Mouse (Mus musculus) E14TG2a.4 (cell line): ENCODE measurements at regions not wholly inside any gene's neighbourhood (a gene's known extent, or its start where the extent isn't known, plus 50 kb on each side); places are given as distances from the start of the nearest gene placed in this dataset.

Source experiments
- H3K27me3 ChIP-seq: 2 replicates; pipeline ENCODE4 v1.6.1; 2014; ENCODE audit warnings: low read length, control low read depth; ENCODE audit not compliant: insufficient read depth
- H3K36me3 ChIP-seq: 2 replicates; pipeline ENCODE4 v1.6.1; 2014; ENCODE audit warnings: low read length, control low read depth; ENCODE audit not compliant: insufficient read depth
- H3K4me1 ChIP-seq: replicated peaks from 2 replicates; pipeline ENCODE4 v1.6.1; 2014; ENCODE audit warnings: low read depth, low read length, control low read depth
- H3K4me3 ChIP-seq: replicated peaks from 2 replicates; pipeline ENCODE4 v1.5.1; 2014; ENCODE audit warnings: mild to moderate bottlenecking, low read length
- H3K9me3 ChIP-seq: 2 replicates; pipeline ENCODE4 v1.6.1; 2014; ENCODE audit warnings: low read length, control low read depth
- CTCF ChIP-seq: conservative IDR thresholded peaks from 2 replicates; pipeline ENCODE4 v1.5.1; 2014; ENCODE audit warnings: low read length
- NANOG ChIP-seq: IDR thresholded peaks from 2 replicates; pipeline ENCODE4 v1.6.1; 2014; ENCODE audit warnings: borderline replicate concordance, low read length, mixed read lengths
- POU5F1 ChIP-seq: IDR thresholded peaks from 2 replicates; pipeline ENCODE4 v1.6.1; 2014; ENCODE audit warnings: low read length, borderline replicate concordance

DNA sequence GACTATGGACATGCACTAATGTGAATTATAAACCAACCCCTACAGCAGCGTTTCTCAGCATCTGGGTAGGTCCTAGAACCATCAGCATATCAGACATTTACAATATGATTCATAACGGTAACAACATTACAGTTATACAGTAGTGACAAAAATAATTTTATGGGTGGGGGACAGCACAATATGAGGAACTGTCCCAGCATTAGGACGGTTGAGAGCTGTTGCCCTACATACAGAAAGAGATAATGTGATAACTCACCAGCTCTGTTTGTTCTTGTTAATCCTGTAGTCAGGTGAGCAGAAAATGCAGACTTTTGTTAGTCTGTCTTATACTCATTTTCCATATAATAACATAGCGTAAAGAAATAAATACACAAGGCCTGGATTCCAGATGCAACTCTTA is 319.1 kb downstream of the Elavl2 start:
- Histone ChIP-seq H3K36me3 (no peaks in the 10 kb centered on the region), H3K9me3 (no peaks in the 10 kb centered on the region), H3K4me3 (no peak overlapping the region), H3K4me1 (no peaks in the 10 kb centered on the region), H3K27me3 (no peaks in the 10 kb centered on the region)
- no peak for TF ChIP-seq POU5F1
- TF ChIP-seq NANOG: no peak
- TF ChIP-seq CTCF: no peak

DNA sequence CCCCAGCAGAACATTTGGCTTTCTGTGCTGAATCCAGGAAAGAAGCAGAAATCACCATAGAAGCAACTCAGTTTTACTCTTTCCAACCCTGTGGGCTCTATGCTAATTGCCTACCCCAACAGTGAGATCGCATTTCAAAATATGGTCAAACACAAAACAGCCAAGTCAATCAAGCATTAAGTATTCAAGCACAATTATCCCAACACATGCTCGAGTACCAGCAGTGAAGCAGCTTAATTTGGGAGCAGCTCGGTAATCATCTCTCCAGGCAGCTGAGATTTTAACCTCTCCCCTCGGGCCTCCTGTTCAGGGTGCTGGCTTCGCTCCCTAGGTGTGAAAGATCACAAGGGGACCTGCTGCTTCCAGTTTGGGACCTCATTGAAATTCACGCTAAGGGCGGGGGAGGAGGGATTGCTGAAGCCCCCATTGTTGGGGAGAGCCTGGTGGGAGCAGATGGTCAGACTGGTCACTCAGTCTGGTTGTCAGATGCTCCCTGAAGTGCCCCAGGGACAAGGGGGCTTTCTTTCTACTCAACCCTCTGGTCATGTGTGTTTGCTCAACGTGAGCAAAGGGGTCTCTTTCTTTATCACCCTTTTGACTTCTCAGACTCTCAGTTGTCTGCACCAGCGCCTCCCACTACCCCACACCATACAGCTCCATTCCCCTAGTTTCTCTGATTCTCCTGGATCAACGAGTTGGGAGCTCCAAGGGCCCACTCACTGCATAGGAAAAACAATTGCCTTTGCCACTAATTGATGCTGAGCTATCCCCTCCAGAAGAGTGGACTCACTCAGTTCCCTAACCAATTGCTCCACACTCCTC is 319.8 kb downstream of the Elavl2 start:
- no peaks in the 10 kb centered on the region for H3K27me3 ChIP-seq
- no peaks in the 10 kb centered on the region for H3K36me3 ChIP-seq
- H3K9me3 ChIP-seq: no peaks in the 10 kb centered on the region
- TF ChIP-seq CTCF (no peak), POU5F1 (no peak), NANOG (no peak)
- no peaks in the 10 kb centered on the region for H3K4me1 ChIP-seq
- H3K4me3 ChIP-seq: no peak overlapping the region

DNA sequence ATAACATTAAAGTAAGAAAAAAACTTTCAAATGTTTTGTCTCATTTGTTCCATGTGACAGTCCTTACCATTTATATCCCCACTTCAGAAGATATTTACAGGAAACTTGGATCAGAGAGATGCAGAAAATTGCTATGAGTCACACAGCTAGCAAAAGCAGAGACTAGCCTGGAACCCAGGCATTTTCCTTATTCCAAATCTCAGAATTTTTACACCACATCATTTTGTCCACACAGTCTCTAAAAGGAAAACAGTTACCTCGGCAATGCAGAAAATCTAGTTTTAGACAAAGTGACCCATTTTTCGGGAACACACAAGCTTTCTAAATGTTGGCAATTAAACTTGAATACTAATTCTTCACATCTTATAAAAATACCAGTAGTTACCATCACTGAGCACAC is 329.3 kb downstream of the Elavl2 start:
- Histone ChIP-seq H3K4me1 (no peaks in the 10 kb centered on the region), H3K4me3 (no peak overlapping the region), H3K36me3 (no peaks in the 10 kb centered on the region), H3K9me3 (no peaks in the 10 kb centered on the region), H3K27me3 (no peaks in the 10 kb centered on the region)
- TF ChIP-seq CTCF: no peak
- TF ChIP-seq POU5F1: no peak
- no peak for TF ChIP-seq NANOG

DNA sequence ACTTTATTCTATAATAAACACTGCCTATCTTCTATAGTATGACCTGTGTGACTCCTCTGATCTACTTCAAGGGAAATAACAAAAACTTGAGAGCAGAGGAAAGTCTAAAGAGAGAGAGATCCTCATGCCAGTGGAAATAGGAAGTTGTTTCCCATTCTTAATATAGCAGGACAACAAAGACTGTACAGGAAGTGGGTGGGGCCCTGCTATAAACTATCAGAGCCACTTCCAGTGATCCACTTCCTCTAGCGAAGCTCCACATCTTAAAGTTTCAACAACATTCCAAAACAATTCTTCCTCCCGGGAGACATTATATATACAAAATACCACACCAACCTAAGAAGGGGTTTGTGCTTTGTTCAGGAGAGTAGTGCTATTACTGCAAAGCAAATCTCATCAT is 339.7 kb downstream of the Elavl2 start:
- H3K4me1 ChIP-seq: no peaks in the 10 kb centered on the region
- no peaks in the 10 kb centered on the region for H3K27me3 ChIP-seq
- H3K4me3 ChIP-seq: no peak overlapping the region
- no peaks in the 10 kb centered on the region for H3K9me3 ChIP-seq
- no peaks in the 10 kb centered on the region for H3K36me3 ChIP-seq
- TF ChIP-seq CTCF (no peak), POU5F1 (no peak)

DNA sequence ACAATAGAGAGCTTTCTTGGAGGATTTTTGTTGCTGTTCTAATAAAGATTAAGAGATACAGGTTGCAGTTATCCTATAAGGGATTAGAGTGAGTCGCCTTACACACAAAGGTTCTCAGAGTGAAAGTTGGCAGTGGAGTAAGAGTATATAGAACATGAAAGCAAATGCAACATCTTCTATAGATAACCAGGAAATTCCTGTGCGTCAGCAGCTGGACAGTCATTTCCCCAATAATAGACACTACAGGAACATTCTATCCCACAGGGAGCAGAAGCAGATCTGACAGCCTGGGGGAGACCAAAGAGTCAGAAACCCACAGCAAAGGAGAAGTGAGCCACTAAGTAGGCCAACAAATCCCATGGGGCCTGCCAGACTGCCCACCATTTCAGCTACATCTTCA is 348.7 kb downstream of the Elavl2 start:
- TF ChIP-seq NANOG (no peak), CTCF (no peak)
- Histone ChIP-seq H3K4me3 (no peak overlapping the region), H3K27me3 (no peaks in the 10 kb centered on the region), H3K4me1 (no peaks in the 10 kb centered on the region), H3K9me3 (no peaks in the 10 kb centered on the region), H3K36me3 (no peaks in the 10 kb centered on the region)

DNA sequence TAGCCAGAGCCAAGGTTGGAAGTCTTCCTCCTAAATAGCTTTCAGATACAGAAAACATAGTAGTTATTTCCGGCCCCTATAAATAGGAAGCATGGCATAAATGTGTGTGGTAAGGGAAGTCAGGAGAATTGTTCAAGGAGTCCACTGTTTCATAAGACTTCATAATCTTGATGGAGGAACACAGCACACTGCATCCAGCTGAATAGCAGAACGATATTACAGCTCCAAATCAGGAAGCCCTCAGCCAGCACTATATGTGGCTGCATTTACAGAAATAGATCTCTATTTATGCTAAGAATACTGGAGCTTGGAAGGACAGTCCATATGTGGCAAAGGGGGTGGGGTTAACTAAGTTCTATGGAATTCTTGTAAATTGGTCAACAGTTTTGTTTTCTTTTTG is 371.1 kb downstream of the Elavl2 start:
- TF ChIP-seq NANOG: no peak
- TF ChIP-seq CTCF: no peak
- TF ChIP-seq POU5F1: no peak
- Histone ChIP-seq H3K27me3 (no peaks in the 10 kb centered on the region), H3K4me1 (no peaks in the 10 kb centered on the region), H3K36me3 (no peaks in the 10 kb centered on the region), H3K9me3 (no peaks in the 10 kb centered on the region), H3K4me3 (no peak overlapping the region)

DNA sequence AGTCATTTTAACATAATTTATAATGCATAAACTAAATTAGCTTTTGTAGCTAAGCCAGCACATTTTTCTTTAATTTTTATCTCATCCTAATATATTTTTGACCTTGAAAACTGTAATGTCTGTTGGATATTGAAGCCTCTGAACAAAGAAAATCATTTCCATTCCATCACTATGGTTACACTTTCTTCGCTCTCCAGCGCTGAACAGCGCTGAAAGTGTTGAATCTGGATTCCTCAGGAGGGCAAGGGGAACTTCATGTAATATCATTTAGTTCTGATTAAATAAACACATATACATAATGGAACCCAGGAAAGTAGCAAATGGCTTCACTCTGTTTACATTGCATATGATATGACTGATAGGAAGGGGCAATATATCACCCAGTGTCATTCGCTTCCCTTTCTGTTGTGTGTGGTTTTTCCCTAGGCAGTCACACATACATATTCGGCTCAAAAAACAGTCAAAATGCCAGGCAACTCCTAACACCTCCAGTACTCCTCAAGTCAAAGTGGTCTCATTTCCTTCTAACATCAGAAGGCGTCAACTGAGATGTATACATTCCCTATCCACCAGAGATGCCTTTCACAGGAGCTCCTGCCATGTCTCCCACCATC is 372.5 kb downstream of the Elavl2 start:
- H3K36me3 ChIP-seq: no peaks in the 10 kb centered on the region
- TF ChIP-seq NANOG (no peak), CTCF (no peak), POU5F1 (no peak)

DNA sequence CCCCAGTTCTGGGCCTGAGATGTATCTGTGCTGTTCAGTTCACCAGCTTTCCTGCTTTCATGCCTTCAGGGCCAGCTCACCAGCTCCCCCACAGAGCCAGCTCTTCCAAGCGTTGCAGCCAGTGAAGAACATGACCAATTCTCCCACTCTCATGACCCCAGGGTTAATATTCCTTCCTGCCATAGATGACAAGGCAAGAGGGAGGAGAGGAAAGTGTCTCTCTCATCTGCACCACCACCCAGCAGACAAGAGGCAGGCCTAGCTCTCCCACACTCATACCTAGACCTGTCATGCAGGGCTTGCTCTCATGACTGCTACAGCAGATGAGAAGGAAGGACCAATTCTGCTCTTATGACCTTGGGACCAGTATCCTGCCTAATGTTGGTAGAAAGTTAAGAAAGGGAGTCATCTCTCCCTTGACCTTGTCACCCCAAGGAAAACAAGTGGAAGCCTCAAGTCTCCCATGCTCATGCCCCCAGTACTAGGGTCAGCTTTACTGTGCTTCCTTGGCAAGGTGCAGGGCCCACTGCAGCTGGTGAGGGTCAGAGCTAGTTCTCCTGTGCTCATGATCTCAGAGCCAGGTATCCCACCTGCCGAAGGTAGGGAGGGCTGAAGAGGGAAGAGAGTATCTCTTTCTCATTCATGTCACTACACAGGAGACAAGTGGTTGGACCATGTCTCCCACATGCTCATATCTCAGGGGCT is 404.0 kb downstream of the Elavl2 start:
- Histone ChIP-seq H3K9me3 (no peaks in the 10 kb centered on the region), H3K4me1 (no peaks in the 10 kb centered on the region), H3K27me3 (no peaks in the 10 kb centered on the region), H3K4me3 (no peak overlapping the region), H3K36me3 (no peaks in the 10 kb centered on the region)
- TF ChIP-seq POU5F1 (no peak), CTCF (no peak), NANOG (no peak)

More for the DNA sequence above, 372.5 kb downstream of the Elavl2 start:
- Histone ChIP-seq H3K4me1 (no peaks in the 10 kb centered on the region), H3K4me3 (no peak overlapping the region), H3K9me3 (no peaks in the 10 kb centered on the region), H3K27me3 (no peaks in the 10 kb centered on the region)

DNA sequence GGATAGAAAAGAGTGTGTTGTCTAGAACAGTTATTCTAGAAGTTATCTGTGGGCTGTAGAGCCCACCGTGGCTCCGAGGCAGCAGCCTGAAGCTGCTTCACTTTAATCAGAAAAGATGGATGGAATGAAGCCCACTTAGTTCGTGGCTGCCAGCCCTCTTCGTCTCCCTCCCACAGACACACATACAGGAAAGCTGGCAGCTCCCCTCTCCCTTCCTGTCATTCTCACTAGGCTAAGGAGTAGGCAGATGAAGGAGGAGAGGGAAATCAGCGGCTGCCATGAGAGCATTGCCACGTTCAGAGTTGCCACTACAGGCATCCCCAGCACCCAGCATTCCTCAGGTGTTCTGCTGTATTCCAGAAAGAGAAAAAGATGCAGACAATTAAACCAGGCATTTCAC is 435.9 kb downstream of the Elavl2 start:
- Histone ChIP-seq H3K4me3 (no peak overlapping the region), H3K9me3 (no peaks in the 10 kb centered on the region), H3K4me1 (no peaks in the 10 kb centered on the region), H3K27me3 (no peaks in the 10 kb centered on the region), H3K36me3 (no peaks in the 10 kb centered on the region)
- no peak for TF ChIP-seq NANOG
- TF ChIP-seq POU5F1: no peak
- TF ChIP-seq CTCF: no peak
